Mouse (Mus musculus) liver, embryonic 14.5 days (tissue): Measurements from ENCODE around the gene Kank2.

Source experiments
- CTCF ChIP-seq: IDR thresholded peaks from 2 replicates; pipeline ENCODE4 v1.5.1; 2016; ENCODE audit warnings: antibody characterized with exemption, low read depth, control low read depth
- EP300 ChIP-seq: IDR thresholded peaks from 2 replicates; pipeline ENCODE4 v1.6.1; 2016; ENCODE audit warnings: antibody characterized with exemption, low read depth

GRCm38 (mm10) chr9:21842391-21842790, 43.8 kb upstream of the Kank2 start:
- no peak for TF ChIP-seq CTCF
- TF ChIP-seq EP300: no peak
